Comparison of ENCODE assay signal across 9 mouse cellular contexts in the genomic region with DNA sequence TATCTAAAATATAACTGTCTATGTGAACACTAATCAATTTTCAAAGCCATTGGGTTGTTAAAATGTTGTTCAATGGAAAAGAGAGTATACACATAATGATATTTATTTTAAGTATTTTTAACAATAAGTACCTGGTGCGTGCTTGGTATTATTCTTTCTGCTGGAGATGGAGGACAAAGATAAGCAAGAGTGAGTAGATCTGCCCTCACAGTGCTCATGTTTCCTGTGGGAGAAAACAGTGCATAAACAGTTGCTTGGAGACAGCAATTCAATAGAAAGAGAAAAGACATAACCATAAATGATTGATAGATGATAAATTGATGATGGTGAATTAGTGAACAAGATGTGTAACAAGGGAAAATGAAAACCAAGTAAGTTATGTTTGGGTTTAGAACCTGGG.
"Had no signal": no experiment of that assay in that cellular context is flagged by ENCODE, and none has a peak within 500 bp of the region (broad histone marks: within the 10 kb centered on the region; RNA-seq: fewer than 3 reads in every experiment).

No protein-coding gene starts in this region.

- ATAC-seq: midbrain, embryonic 15.5 days had no signal

- DNase-seq: lung, adult 18-20 months; lung, embryonic 14.5 days; lung, postnatal 10 days; lung, postnatal 36 days; right cerebral cortex, postnatal 14 days; thymus, adult 2 months; thymus, postnatal 25 days; thymus, postnatal 4 days had no signal
